Mouse (Mus musculus) embryonic facial prominence, embryonic 14.5 days (tissue): Measurements from ENCODE around the gene Zfp30. TPM values are rescaled to one million over a fixed set of nuclear protein-coding genes. Genes with fewer than 3 reads are reported as not detected.
A peak's percentile ranks its signal among the peaks of the same experiment; 100 is the strongest.

Source experiments
- microRNA counts: library from miRNA; unstranded; fragments of <30 nt; microRNA quantifications from one replicate; lab custom pipeline; 2017
- microRNA-seq: library from miRNA; unstranded; fragments of <30 nt; microRNA quantifications from one replicate; pipeline ENCODE4, GENCODE M21; 2016; ENCODE audit warnings: borderline number of aligned reads
- polyA plus RNA-seq: library from polyadenylated mRNA; unstranded; fragments of >200 nt; fragmentation: Nextera tagmentation; extraction: Ambion mirVana; gene quantifications from 2 replicates; pipeline ENCODE4 v1.2.1, GENCODE M21; 2014

Gene Zfp30
- polyA plus RNA-seq, 1 experiment from 2014 or later, result 9.4 TPM

MicroRNA genes within 50 kb of the gene (microRNA counts, 519-probe panel; counts per million panel counts)
- microRNA mmu-miR-1964 (lab: Ali Mortazavi, UCI), result 2,318 counts per million, percentile 39 among the panel's probes with 10 or more counts

Small RNA genes within 50 kb of the gene (microRNA-seq; reads per million reads assigned to microRNA genes)
- 1.8 reads per million, percentile 5 among the genes with 10 or more reads in this experiment for gene Mir1964

Other genes with a start within 250 kb of the Zfp30 start
- not detected in 2 replicates for gene Catsperg2, start 57.0 kb upstream of the Zfp30 start, polyA plus RNA-seq
- gene Zfp84, start 15.4 kb upstream of the Zfp30 start, polyA plus RNA-seq, result 15.7 and 17.0 TPM in 2 replicates
- gene Zfp790, start 32.1 kb downstream of the Zfp30 start, polyA plus RNA-seq, result 12.8 and 14.5 TPM in 2 replicates
- 3.6 and 4.4 TPM in 2 replicates for gene Zfp940, start 69.7 kb downstream of the Zfp30 start, polyA plus RNA-seq
- gene Zfp420, start 76.0 kb downstream of the Zfp30 start, polyA plus RNA-seq, result 6.4 and 7.1 TPM in 2 replicates
- gene Zfp27, start 122.6 kb downstream of the Zfp30 start, polyA plus RNA-seq, result 12.0 and 13.7 TPM in 2 replicates
- gene Zfp383, start 124.2 kb downstream of the Zfp30 start, polyA plus RNA-seq, result 9.9 and 10.1 TPM in 2 replicates
- 8.9 and 10.3 TPM in 2 replicates for gene Zfp74, start 170.1 kb downstream of the Zfp30 start, polyA plus RNA-seq
- 29.5 and 29.9 TPM in 2 replicates for gene Zfp568, start 200.0 kb downstream of the Zfp30 start, polyA plus RNA-seq